Mouse (Mus musculus) forebrain, embryonic 11.5 days (tissue): ENCODE results near the gene Higd1a. TPM values are rescaled to one million over a fixed set of nuclear protein-coding genes. Genes with fewer than 3 reads are reported as not detected.

Experiments used
- ATAC-seq: fragments of 200-750 bp; cut with Nextera tagmentation; replicated peaks from 2 replicates; pipeline ENCODE4 v1.8.0; 2017; ENCODE audit warnings: moderate TSS enrichment; ENCODE audit not compliant: low FRiP score
- DNase-seq: peaks from one replicate; pipeline ENCODE4 v3.0.0-alpha.2; 2017; ENCODE audit warnings: low spot score
- H3K27ac ChIP-seq: fragments of 300-500 bp; sonication (generic); 2 replicates; pipeline ENCODE4 v1.5.1; 2014; ENCODE audit warnings: low read depth, low read length
- H3K27me3 ChIP-seq: fragments of 300-500 bp; sonication (generic); 2 replicates; pipeline ENCODE4 v1.6.1; 2014; ENCODE audit warnings: mild to moderate bottlenecking, low read length, mixed read lengths; ENCODE audit not compliant: control insufficient read depth, insufficient read depth
- H3K36me3 ChIP-seq: fragments of 300-500 bp; sonication (generic); 2 replicates; pipeline ENCODE4 v1.6.1; 2014; ENCODE audit warnings: mild to moderate bottlenecking, low read length, moderate library complexity, mixed read lengths; ENCODE audit not compliant: control insufficient read depth, insufficient read depth
- H3K4me1 ChIP-seq: fragments of 300-500 bp; sonication (generic); replicated peaks from 2 replicates; pipeline ENCODE4 v1.6.1; 2014; ENCODE audit warnings: low read length, mixed read lengths; ENCODE audit not compliant: control insufficient read depth, insufficient read depth
- H3K4me2 ChIP-seq: fragments of 300-500 bp; sonication (generic); 2 replicates; pipeline ENCODE4 v1.6.1; 2014; ENCODE audit warnings: low read depth, mild to moderate bottlenecking, low read length, moderate library complexity, mixed read lengths; ENCODE audit not compliant: severe bottlenecking
- H3K4me3 ChIP-seq: fragments of 300-500 bp; sonication (generic); 2 replicates; pipeline ENCODE4 v1.5.1; 2014; ENCODE audit warnings: low read depth, low read length
- H3K9ac ChIP-seq: fragments of 300-500 bp; sonication (generic); 2 replicates; pipeline ENCODE4 v1.6.1; 2014; ENCODE audit warnings: low read length
- H3K9me3 ChIP-seq: fragments of 300-500 bp; sonication (generic); 2 replicates; pipeline ENCODE4 v1.6.1; 2016; ENCODE audit warnings: low read length, mixed read lengths; ENCODE audit not compliant: control insufficient read depth
- WGBS: fragments of 180-500 bp; shearing (Covaris S2); extraction: QIAGEN DNeasy Blood & Tissue Kit; methylation state at CpG from one replicate; pipeline ENCODE4 v1.1.7; 2014; 5-methylcytosine and 5-hydroxymethylcytosine counted together
- polyA plus RNA-seq: library from polyadenylated mRNA; unstranded; fragments of >200 nt; fragmentation: Nextera tagmentation; extraction: Ambion mirVana; gene quantifications from 2 replicates; pipeline ENCODE4 v1.2.1, GENCODE M21; 2014

Gene Higd1a
- polyA plus RNA-seq, 1 experiment from 2014 or later = 184 TPM

GRCm38 (mm10) chr9:121838829-121839621, 19.1 kb downstream of the Higd1a start, which contains the start of gene Ccdc13:
Gene Ccdc13, minus strand, starts transcription at chr9:121839461.
- no peaks in the 10 kb centered on the region for H3K27me3 ChIP-seq
- peak within 1 kb of the TSS; percentile 58 for H3K9ac ChIP-seq
- H3K36me3 ChIP-seq = no peaks in the 10 kb centered on the region
- DNase-seq = peak; percentile 95
- 3% methylated on average over 61 of the region's 61 CpGs for WGBS
- H3K27ac ChIP-seq = no peak within 1 kb of the TSS
- H3K4me1 ChIP-seq = peaks cover 2% of the 10 kb centered on the region; the same call in 1 of the 2 replicates
- H3K4me3 ChIP-seq = peak within 1 kb of the TSS; percentile 44
- ATAC-seq = peak; percentile 95
- H3K4me2 ChIP-seq = peak within 1 kb of the TSS; percentile 83
- no peaks in the 10 kb centered on the region for H3K9me3 ChIP-seq

GRCm38 (mm10) chr9:121838008-121838407, 20.2 kb downstream of the Higd1a start:
- no peaks in the 10 kb centered on the region for H3K36me3 ChIP-seq
- peaks cover 2% of the 10 kb centered on the region; the same call in 1 of the 2 replicates for H3K4me1 ChIP-seq
- H3K4me3 ChIP-seq = no peak overlapping the region
- H3K9ac ChIP-seq = no peak overlapping the region
- no peak for DNase-seq
- no peaks in the 10 kb centered on the region for H3K9me3 ChIP-seq
- H3K4me2 ChIP-seq = no peak overlapping the region
- no peak overlapping the region for H3K27ac ChIP-seq
- no peak for ATAC-seq
- no peaks in the 10 kb centered on the region for H3K27me3 ChIP-seq
- 90% methylated on average over 6 of the region's 6 CpGs for WGBS

GRCm38 (mm10) chr9:121833825-121834224, 24.3 kb downstream of the Higd1a start:
- DNase-seq (no peak), ATAC-seq (no peak)
- WGBS = 85% methylated on average over 11 of the region's 11 CpGs
- no peaks in the 10 kb centered on the region for H3K27me3 ChIP-seq
- H3K4me3 ChIP-seq = no peak overlapping the region
- H3K9ac ChIP-seq = no peak overlapping the region
- no peak overlapping the region for H3K4me2 ChIP-seq
- H3K36me3 ChIP-seq = no peaks in the 10 kb centered on the region
- H3K27ac ChIP-seq = no peak overlapping the region
- H3K4me1 ChIP-seq = peaks cover 4% of the 10 kb centered on the region; the same call in 1 of the 2 replicates
- H3K9me3 ChIP-seq = no peaks in the 10 kb centered on the region

- Histone ChIP-seq H3K4me2 (no peak overlapping the region), H3K27me3 (no peaks in the 10 kb centered on the region), H3K9me3 (no peaks in the 10 kb centered on the region), H3K4me3 (no peak overlapping the region), H3K9ac (no peak overlapping the region), H3K27ac (no peak overlapping the region), H3K36me3 (no peaks in the 10 kb centered on the region), H3K4me1 (0 out of 2 replicates have a peak, but pooled peaks cover 2% of the 10 kb centered on the region)
- 0 out of 2 replicates have a peak, but pooled peaks have one; percentile 55 for ATAC-seq
- DNase-seq = peak; percentile 86
- WGBS = 34% methylated on average over 6 of the region's 6 CpGs
Measured at GRCm38 (mm10) chr9:121830956-121831293, 27.2 kb downstream of the Higd1a start.

- no peak for ATAC-seq
- no peak overlapping the region for H3K4me3 ChIP-seq
- H3K4me2 ChIP-seq = no peak overlapping the region
- H3K27ac ChIP-seq = no peak overlapping the region
- H3K9ac ChIP-seq = no peak overlapping the region
- WGBS = 74% methylated on average over 6 of the region's 6 CpGs
- no peaks in the 10 kb centered on the region for H3K36me3 ChIP-seq
- 0 out of 2 replicates have a peak, but pooled peaks cover 2% of the 10 kb centered on the region for H3K4me1 ChIP-seq
- no peaks in the 10 kb centered on the region for H3K27me3 ChIP-seq
- H3K9me3 ChIP-seq = no peaks in the 10 kb centered on the region
- DNase-seq = no peak
Measured at GRCm38 (mm10) chr9:121830243-121830955, 27.8 kb downstream of the Higd1a start.

GRCm38 (mm10) chr9:121829270-121829992, 28.7 kb downstream of the Higd1a start:
- H3K9me3 ChIP-seq = no peaks in the 10 kb centered on the region
- no peak overlapping the region for H3K9ac ChIP-seq
- WGBS = 70% methylated on average over 7 of the region's 7 CpGs
- no peaks in the 10 kb centered on the region for H3K36me3 ChIP-seq
- no peaks in the 10 kb centered on the region for H3K27me3 ChIP-seq
- 0 out of 2 replicates have a peak, but pooled peaks cover 2% of the 10 kb centered on the region for H3K4me1 ChIP-seq
- no peak overlapping the region for H3K4me3 ChIP-seq
- DNase-seq (no peak), ATAC-seq (no peak)
- H3K27ac ChIP-seq = no peak overlapping the region
- H3K4me2 ChIP-seq = no peak overlapping the region

GRCm38 (mm10) chr9:121828314-121828713, 29.8 kb downstream of the Higd1a start:
- no peak for ATAC-seq
- 84% methylated on average over 6 of the region's 6 CpGs for WGBS
- DNase-seq = no peak

GRCm38 (mm10) chr9:121826356-121826755, 31.8 kb downstream of the Higd1a start:
- no peak overlapping the region for H3K27ac ChIP-seq
- no peaks in the 10 kb centered on the region for H3K36me3 ChIP-seq
- no peaks in the 10 kb centered on the region for H3K27me3 ChIP-seq
- 0 out of 2 replicates have a peak, but pooled peaks cover 2% of the 10 kb centered on the region for H3K4me1 ChIP-seq
- H3K4me2 ChIP-seq = no peak overlapping the region
- DNase-seq (no peak), ATAC-seq (no peak)
- H3K4me3 ChIP-seq = no peak overlapping the region
- WGBS = 91% methylated on average over 3 of the region's 3 CpGs
- H3K9ac ChIP-seq = no peak overlapping the region
- no peaks in the 10 kb centered on the region for H3K9me3 ChIP-seq

More at GRCm38 (mm10) chr9:121828314-121828713, 29.8 kb downstream of the Higd1a start:
- H3K36me3 ChIP-seq = no peaks in the 10 kb centered on the region
- 0 out of 2 replicates have a peak, but pooled peaks cover 2% of the 10 kb centered on the region for H3K4me1 ChIP-seq
- no peaks in the 10 kb centered on the region for H3K9me3 ChIP-seq
- H3K27ac ChIP-seq = no peak overlapping the region
- H3K9ac ChIP-seq = no peak overlapping the region
- no peak overlapping the region for H3K4me3 ChIP-seq
- H3K27me3 ChIP-seq = no peaks in the 10 kb centered on the region
- H3K4me2 ChIP-seq = no peak overlapping the region
